Mouse (Mus musculus): ENCODE measurements around the gene Slco2b1. TPM values are rescaled to one million over a fixed set of nuclear protein-coding genes. Genes with fewer than 3 reads are reported as not detected.
"Not testable (repeated sequence)": the region's sequence is repeated elsewhere in the genome, so short reads cannot be mapped to it uniquely, and the experiment has no call there.

Slco2b1 gene
- 3.1 and 3.2 TPM in 2 replicates for polyA plus RNA-seq (2015; fragmentation: Nextera tagmentation; extraction: Ambion mirVana)

DNA sequence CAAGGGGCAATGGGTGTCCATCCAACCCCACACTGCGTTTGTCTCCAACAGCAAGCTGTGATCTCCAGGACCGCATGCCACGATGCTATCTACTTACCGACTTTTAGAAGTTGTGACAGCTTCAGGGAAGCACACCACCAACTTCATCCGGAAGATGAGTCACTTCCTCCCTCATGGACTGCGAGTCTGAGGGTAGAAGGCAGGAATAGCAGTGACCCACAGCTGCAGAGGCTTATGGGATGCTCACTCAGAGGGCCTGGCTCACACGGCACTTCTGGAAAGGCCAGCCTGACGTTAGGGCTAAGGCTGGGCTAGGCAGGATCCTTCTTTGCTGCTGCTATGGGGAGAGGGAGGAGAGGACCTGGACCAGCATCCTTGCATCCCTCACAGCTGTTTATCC is at the start of gene Slco2b1:
TSS of gene Slco2b1 (minus strand) at position 175 of the 400 bp plus-strand sequence.
- Histone ChIP-seq H3K27me3 (no peaks in the 10 kb centered on the region), H3K27ac (no peak within 1 kb of the TSS), H3K9me3 (replicated peaks) (no peaks in the 10 kb centered on the region), H3K4me2 (no peak within 1 kb of the TSS), H3K9ac (no peak within 1 kb of the TSS), H3K4me1 (peaks cover 11% of the 10 kb centered on the region), H3K36me3 (ENCODE audit: poor library complexity, severe bottlenecking) (no peaks in the 10 kb centered on the region), H3K4me3 (no peak within 1 kb of the TSS)
- WGBS: 84% methylated on average over 8 of the region's 8 CpGs
- no peak for ATAC-seq

DNA sequence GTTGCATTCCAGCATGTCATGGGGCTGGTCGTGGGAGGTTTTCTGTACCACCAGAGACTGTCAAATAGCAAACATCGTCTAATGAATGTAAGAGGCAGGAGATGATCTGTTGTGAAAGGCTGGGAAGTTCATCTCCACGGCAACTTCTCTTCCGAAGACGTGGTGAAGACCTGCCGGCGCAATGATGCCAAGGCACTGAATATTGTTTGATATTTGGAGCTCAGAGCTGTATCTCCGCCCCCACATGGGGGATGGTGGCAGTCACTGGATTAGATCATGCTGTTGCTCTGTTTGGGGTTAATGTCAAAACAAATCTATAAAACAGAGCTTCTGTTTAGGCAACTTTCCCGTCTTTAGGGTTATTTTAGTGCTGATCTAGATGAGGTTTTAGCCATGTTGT is 28.1 kb upstream of the Slco2b1 start:
- no peak overlapping the region for H3K4me2 ChIP-seq
- H3K27ac ChIP-seq: no peak overlapping the region
- H3K4me1 ChIP-seq: no peaks in the 10 kb centered on the region
- no peaks in the 10 kb centered on the region for H3K9me3 ChIP-seq (replicated peaks)
- no peak overlapping the region for H3K9ac ChIP-seq
- ATAC-seq: no peak
- H3K27me3 ChIP-seq: no peaks in the 10 kb centered on the region
- 49% methylated on average over 9 of the region's 9 CpGs for WGBS
- H3K4me3 ChIP-seq: no peak overlapping the region
- no peaks in the 10 kb centered on the region for H3K36me3 ChIP-seq (ENCODE audit: poor library complexity, severe bottlenecking)

DNA sequence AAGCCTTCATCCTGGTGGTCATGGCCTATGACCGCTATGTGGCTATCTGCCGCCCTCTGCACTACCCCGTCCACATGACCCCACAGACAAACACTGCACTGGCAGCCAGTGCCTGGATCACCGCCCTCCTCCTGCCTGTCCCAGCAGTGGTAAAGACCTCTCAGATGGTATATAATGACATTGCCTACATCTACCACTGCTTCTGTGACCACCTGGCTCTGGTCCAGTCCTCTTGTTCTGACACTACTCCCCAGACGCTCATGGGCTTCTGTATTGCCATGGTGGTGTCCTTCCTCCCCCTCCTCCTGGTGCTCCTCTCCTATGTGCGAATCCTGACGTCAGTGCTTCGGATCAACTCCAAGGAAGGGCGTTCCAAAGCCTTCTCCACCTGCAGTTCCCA is 24.4 kb upstream of the Slco2b1 start:
- not testable (repeated sequence) for H3K36me3 ChIP-seq (ENCODE audit: poor library complexity, severe bottlenecking); H3K4me2 ChIP-seq; H3K9ac ChIP-seq; H3K27ac ChIP-seq; ATAC-seq; H3K27me3 ChIP-seq; H3K4me1 ChIP-seq; H3K4me3 ChIP-seq; H3K9me3 ChIP-seq (replicated peaks)
- WGBS: 95% methylated on average over 9 of the region's 9 CpGs

DNA sequence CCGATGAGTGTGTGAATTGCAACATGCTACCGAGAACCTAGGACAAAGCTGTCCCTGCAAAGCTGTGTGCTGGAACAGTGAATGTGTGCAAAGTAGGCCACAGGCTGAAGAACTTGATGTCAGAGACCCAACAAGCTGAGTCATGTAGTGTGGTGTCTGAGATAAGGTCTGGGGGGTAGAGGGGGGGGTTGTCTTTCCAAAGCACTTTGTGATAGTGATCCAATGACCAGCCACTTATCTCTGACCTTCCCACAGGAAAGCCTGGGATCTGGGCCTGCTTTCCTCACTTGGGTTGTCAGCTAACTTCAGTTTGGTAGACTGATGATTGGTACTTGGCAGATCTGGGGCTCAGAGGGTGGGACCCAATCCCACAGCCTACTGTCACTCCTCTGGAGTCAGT is 23.5 kb upstream of the Slco2b1 start:
- H3K4me3 ChIP-seq: no peak overlapping the region
- WGBS: 93% methylated on average over 2 of the region's 2 CpGs
- H3K4me1 ChIP-seq: no peaks in the 10 kb centered on the region

DNA sequence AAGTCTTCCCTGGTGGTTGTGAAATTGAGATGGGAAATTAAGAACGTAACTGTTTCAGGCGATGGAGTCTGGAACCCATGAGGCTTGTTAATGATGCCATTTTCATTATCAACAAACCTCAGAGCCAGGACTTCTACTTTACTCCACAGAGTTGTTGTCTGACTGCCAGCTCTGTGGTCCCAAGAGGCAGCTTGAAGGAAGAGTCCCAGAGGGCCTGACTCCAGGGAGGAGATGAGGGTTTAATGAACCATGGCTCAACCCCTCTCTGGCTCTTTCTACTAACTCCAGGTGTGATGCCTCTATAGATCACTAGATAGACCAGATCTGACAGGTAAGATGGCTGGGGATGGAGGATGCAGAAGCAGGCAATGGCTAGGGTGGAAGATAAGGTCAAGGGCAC is 18.8 kb upstream of the Slco2b1 start, which contains the start of gene Olfr520:
TSS of gene Olfr520 (plus strand) at position 301 of the 400 bp plus-strand sequence.
- Histone ChIP-seq H3K9ac (no peak within 1 kb of the TSS), H3K4me2 (no peak within 1 kb of the TSS), H3K9me3 (replicated peaks) (peaks cover 2% of the 10 kb centered on the region; the same call in 1 of the 2 replicates), H3K27ac (no peak within 1 kb of the TSS), H3K4me1 (no peaks in the 10 kb centered on the region), H3K4me3 (no peak within 1 kb of the TSS), H3K27me3 (no peaks in the 10 kb centered on the region), H3K36me3 (ENCODE audit: poor library complexity, severe bottlenecking) (no peaks in the 10 kb centered on the region)
- no peak for ATAC-seq
- WGBS: 84% methylated on average over 2 of the region's 2 CpGs

More for the DNA sequence above, 23.5 kb upstream of the Slco2b1 start:
- ATAC-seq: no peak
- no peaks in the 10 kb centered on the region for H3K27me3 ChIP-seq
- H3K4me2 ChIP-seq: no peak overlapping the region
- no peaks in the 10 kb centered on the region for H3K36me3 ChIP-seq (ENCODE audit: poor library complexity, severe bottlenecking)
- no peak overlapping the region for H3K9ac ChIP-seq
- H3K27ac ChIP-seq: no peak overlapping the region
- no peaks in the 10 kb centered on the region; the same call in 1 of the 2 replicates for H3K9me3 ChIP-seq (replicated peaks)

DNA sequence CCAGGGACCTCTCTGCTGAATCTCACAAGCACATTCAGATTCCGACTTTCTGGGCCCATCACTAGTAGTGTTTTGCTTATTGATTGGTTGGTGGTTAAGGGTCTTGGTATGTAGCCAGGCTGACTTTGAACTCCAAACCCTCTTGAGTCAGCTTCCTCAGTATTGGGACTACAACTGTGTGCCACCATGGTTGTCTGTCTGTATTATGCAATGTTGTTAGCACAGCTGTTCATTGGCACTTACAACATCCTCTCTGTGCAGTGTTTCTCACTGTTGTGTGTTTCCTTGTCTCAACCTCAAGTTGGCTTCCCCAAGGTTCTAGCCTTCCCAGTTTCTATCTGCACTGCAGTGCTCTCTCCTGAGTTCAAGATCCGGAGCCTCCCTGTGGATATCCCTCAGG is 5.4 kb upstream of the Slco2b1 start:
- Histone ChIP-seq H3K27ac (no peak overlapping the region), H3K27me3 (no peaks in the 10 kb centered on the region), H3K36me3 (ENCODE audit: poor library complexity, severe bottlenecking) (no peaks in the 10 kb centered on the region), H3K4me2 (no peak overlapping the region), H3K4me3 (no peak overlapping the region), H3K4me1 (peaks cover 3% of the 10 kb centered on the region; the same call in 1 of the 2 replicates), H3K9ac (no peak overlapping the region), H3K9me3 (replicated peaks) (no peaks in the 10 kb centered on the region)
- no peak for ATAC-seq
- 94% methylated on average over 2 of the region's 2 CpGs for WGBS

DNA sequence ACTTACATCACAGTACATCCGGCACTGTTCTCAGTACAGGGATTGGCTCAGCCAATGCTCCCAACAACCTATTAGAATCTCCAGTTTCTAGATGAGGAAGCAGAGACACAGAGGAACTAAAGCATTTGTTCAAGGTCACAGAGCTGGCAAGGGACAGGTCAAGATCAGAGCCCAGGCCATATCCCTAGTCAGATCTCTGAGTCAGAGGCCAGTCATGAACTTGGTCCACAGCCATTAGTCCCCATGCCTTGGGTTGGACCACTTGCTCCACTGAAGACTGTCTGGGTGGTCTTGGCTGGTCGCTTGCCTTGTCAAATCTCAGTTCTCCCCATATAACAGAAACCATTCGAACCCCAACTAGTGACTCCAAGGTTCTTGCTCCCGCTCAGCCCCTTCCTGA is 1.3 kb upstream of the Slco2b1 start:
- no peak overlapping the region for H3K4me3 ChIP-seq
- no peak for ATAC-seq
- no peak overlapping the region for H3K27ac ChIP-seq
- 93% methylated on average over 4 of the region's 4 CpGs for WGBS
- H3K4me2 ChIP-seq: no peak overlapping the region
- peaks cover 10% of the 10 kb centered on the region for H3K4me1 ChIP-seq
- H3K27me3 ChIP-seq: no peaks in the 10 kb centered on the region
- no peaks in the 10 kb centered on the region for H3K36me3 ChIP-seq (ENCODE audit: poor library complexity, severe bottlenecking)
- H3K9me3 ChIP-seq (replicated peaks): no peaks in the 10 kb centered on the region
- no peak overlapping the region for H3K9ac ChIP-seq

DNA sequence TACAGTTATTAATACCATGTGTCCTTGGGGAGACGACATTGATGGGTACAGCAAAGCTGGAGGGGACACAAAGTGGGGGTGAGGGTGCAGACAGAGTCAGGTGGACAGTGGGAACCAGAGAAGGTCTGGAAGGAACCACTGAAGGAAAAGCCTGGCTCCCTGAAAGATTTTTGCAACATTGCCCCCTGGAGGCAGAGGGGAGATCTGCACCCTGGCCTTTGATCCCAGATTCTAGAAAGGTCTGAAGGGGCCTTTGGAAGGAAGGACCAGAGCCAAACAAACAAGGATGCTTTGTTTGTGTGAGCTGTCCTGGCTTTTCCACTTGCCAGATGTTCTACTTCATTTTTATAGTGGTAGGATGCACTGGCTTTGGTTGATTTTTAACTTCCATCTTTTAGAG is 664 bp downstream of the Slco2b1 start:
- no peak overlapping the region for H3K4me2 ChIP-seq
- no peak overlapping the region for H3K9ac ChIP-seq
- 44% methylated on average over 1 of the region's 1 CpGs for WGBS
- H3K36me3 ChIP-seq (ENCODE audit: poor library complexity, severe bottlenecking): no peaks in the 10 kb centered on the region
- H3K4me3 ChIP-seq: no peak overlapping the region
- no peak overlapping the region for H3K27ac ChIP-seq
- H3K4me1 ChIP-seq: peaks cover 10% of the 10 kb centered on the region
- ATAC-seq: no peak
- no peaks in the 10 kb centered on the region for H3K9me3 ChIP-seq (replicated peaks)
- H3K27me3 ChIP-seq: no peaks in the 10 kb centered on the region

DNA sequence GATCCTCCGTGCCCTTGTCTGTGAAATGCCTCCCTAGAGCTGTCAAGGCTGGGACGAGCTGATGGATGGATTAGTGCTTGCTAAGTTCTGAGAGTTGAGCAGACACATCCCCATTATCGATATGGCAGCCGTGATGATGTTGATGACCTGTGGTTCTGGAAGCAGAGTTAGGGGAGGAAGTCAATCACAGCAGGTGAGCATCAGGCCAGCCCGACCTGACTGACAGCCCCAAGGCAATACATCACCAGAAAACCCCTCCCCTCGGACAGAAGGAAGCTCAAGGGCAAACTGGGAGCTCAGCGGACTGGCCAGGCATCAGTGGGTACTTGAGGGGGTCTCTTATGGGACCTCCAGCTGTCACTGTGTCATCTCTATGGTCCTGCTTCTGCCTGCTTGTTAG is 1.1 kb downstream of the Slco2b1 start:
- WGBS: 81% methylated on average over 7 of the region's 7 CpGs
- H3K4me3 ChIP-seq: no peak overlapping the region
- no peak overlapping the region for H3K27ac ChIP-seq
- H3K4me1 ChIP-seq: peaks cover 8% of the 10 kb centered on the region
- H3K27me3 ChIP-seq: no peaks in the 10 kb centered on the region
- no peaks in the 10 kb centered on the region for H3K36me3 ChIP-seq (ENCODE audit: poor library complexity, severe bottlenecking)
- no peak for ATAC-seq
- no peak overlapping the region for H3K4me2 ChIP-seq
- H3K9ac ChIP-seq: no peak overlapping the region
- H3K9me3 ChIP-seq (replicated peaks): no peaks in the 10 kb centered on the region

DNA sequence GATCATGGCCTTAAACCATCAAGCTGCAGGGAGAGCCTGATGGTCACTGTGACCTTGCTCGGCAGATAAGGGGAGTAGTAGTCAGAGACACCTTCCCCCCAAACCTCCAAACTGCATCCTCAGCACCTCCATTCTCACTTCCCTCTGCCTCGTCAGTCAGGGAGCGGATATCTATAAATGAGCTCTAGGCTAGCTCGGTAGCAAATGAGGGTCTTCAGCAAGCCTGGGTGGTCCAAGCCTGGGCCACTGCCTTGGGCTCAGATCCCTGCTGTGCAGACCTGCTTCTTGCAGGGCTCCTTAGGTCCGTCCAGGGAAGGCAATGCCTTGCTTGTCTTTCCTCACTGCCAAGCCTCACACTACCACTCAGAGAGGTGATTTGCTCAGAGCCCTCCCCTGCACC is 2.4 kb downstream of the Slco2b1 start:
- no peak for ATAC-seq

DNA sequence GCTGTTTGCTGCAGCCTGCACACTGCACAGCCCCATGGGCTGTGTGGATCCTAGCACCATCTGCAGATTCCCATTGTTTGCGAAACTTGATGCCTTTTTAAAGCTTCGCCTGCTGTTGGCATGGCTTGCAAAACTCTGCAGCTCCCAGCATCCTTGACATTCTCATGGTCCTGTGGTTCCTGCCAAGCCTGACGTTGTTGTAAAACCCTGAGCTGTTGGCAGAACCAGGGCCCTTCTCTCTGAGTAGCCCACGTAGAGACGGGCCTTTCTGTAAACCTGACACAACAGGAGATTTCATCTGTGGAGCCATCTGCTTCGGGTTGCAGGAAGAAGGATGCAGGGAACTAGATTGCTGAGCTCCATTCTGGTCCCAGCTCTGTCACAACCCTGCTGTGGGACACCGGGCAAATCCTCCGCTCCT is 2.8 kb downstream of the Slco2b1 start:
- Histone ChIP-seq H3K4me2 (no peak overlapping the region), H3K4me1 (peaks cover 8% of the 10 kb centered on the region), H3K4me3 (no peak overlapping the region), H3K9ac (no peak overlapping the region), H3K9me3 (replicated peaks) (no peaks in the 10 kb centered on the region), H3K27me3 (no peaks in the 10 kb centered on the region), H3K27ac (no peak overlapping the region), H3K36me3 (ENCODE audit: poor library complexity, severe bottlenecking) (no peaks in the 10 kb centered on the region)
- ATAC-seq: no peak
- 63% methylated on average over 8 of the region's 8 CpGs for WGBS

More for the DNA sequence above, 2.4 kb downstream of the Slco2b1 start:
- Histone ChIP-seq H3K4me3 (no peak overlapping the region), H3K27me3 (no peaks in the 10 kb centered on the region), H3K9ac (no peak overlapping the region), H3K9me3 (replicated peaks) (no peaks in the 10 kb centered on the region), H3K36me3 (ENCODE audit: poor library complexity, severe bottlenecking) (no peaks in the 10 kb centered on the region), H3K4me1 (peaks cover 8% of the 10 kb centered on the region), H3K27ac (no peak overlapping the region), H3K4me2 (no peak overlapping the region)
- WGBS: 65% methylated on average over 5 of the region's 5 CpGs

DNA sequence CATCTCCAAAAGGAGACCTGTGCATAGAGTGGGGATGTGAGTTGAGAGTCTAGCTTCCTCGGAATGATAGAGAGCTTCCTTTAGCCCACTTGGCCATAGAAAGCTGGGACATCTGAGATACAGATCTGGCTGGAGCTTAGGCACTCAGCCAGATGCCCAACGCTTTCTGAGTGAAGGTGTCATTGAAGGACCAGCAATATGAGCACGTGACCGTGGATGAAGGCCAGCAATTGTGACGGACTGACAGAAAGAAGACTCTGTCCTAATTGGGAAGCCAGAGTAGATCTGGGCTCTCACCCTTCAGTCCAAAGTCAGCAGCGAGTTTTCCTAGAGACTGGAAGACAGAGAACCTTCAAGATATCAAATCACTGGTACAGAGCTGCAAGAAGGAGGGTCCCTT is 3.5 kb downstream of the Slco2b1 start:
- no peaks in the 10 kb centered on the region for H3K36me3 ChIP-seq (ENCODE audit: poor library complexity, severe bottlenecking)
- no peak overlapping the region for H3K4me2 ChIP-seq
- no peak for ATAC-seq
- H3K4me3 ChIP-seq: no peak overlapping the region
- H3K27me3 ChIP-seq: no peaks in the 10 kb centered on the region
- H3K4me1 ChIP-seq: peaks cover 8% of the 10 kb centered on the region
- no peaks in the 10 kb centered on the region for H3K9me3 ChIP-seq (replicated peaks)
- no peak overlapping the region for H3K9ac ChIP-seq
- no peak overlapping the region for H3K27ac ChIP-seq
- 85% methylated on average over 6 of the region's 6 CpGs for WGBS

DNA sequence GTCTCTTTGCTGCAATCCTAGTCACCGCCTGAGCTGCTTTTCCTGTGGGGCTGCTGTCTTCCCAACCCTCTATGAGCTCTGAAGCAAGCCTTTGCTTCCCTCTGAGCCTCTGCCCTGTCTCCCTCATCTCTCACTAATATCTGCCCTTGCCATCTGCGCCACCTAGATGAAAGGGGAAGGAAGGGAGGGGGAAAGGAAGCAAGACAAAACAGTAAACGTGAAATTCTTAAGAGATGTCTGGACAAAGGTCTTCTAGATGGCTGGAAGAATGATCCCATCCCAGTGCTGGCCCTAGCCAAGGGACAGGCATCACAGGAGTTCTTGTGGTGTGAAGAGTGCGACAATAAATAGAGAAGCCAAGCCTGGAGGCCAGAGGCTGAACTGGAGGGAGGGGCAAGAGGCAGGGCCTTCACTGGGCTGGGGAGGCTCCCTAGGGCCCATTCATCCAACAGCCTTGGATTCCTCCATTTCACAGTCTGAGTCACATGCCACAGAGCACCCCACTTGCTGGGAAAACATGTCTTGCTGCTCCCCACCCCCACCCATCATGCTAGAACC is 4.0 kb downstream of the Slco2b1 start:
- no peak for ATAC-seq
- WGBS: 56% methylated on average over 4 of the region's 4 CpGs
- no peaks in the 10 kb centered on the region for H3K36me3 ChIP-seq (ENCODE audit: poor library complexity, severe bottlenecking)
- no peaks in the 10 kb centered on the region for H3K27me3 ChIP-seq
- no peak overlapping the region for H3K27ac ChIP-seq
- peaks cover 8% of the 10 kb centered on the region for H3K4me1 ChIP-seq
- H3K9ac ChIP-seq: no peak overlapping the region
- H3K4me3 ChIP-seq: no peak overlapping the region
- no peaks in the 10 kb centered on the region for H3K9me3 ChIP-seq (replicated peaks)
- H3K4me2 ChIP-seq: no peak overlapping the region

Measured in forebrain, embryonic 13.5 days (tissue).